Mouse (Mus musculus) gastrocnemius, adult 8-10 months (tissue): ENCODE data around the gene Edar. TPM values are rescaled to one million over a fixed set of nuclear protein-coding genes. Genes with fewer than 3 reads are reported as not detected.
A peak's percentile ranks its signal among the peaks of the same experiment; 100 is the strongest.
"Not testable (repeated sequence)": the region's sequence is repeated elsewhere in the genome, so short reads cannot be mapped to it uniquely, and the experiment has no call there.

ENCODE experiments used
- DNase-seq, 2 experiments: peaks; one replicate each; pipeline ENCODE4 v3.0.0; 2022; ENCODE audit warnings: low spot score in 2 of 2
- total RNA-seq, 4 experiments: library from RNA; stranded (reverse); gene quantifications; 2 replicates each; pipeline ENCODE4 v1.2.4; 2022

The Edar gene
- under 1 TPM in 1 of 4 experiments, not detected in 3; 0.11 TPM for total RNA-seq

DNA sequence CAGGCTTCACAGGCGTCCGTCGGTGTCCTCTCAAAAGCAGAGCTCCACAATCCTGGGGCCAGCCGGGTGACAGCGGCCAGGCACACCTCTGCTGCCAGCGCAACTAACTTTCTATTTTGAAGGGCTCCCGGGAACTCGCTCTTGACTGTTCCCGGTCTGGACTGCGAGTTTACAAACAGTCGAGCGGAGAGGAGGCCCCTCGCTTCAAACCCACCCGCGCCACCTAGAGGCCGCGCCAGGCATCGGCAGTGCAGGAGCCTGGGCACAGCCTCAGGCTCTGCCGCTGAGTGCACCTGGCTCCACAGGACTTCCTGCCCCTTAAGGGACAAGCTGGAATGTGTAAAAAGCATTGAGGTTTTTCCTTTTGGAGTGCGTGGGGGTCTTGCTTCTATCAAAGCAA lies at the start of gene Edar:
Gene Edar, minus strand, starts transcription at position 122 of the 400 bp plus-strand sequence.
- peak; percentile 33 to 52 for DNase-seq

DNA sequence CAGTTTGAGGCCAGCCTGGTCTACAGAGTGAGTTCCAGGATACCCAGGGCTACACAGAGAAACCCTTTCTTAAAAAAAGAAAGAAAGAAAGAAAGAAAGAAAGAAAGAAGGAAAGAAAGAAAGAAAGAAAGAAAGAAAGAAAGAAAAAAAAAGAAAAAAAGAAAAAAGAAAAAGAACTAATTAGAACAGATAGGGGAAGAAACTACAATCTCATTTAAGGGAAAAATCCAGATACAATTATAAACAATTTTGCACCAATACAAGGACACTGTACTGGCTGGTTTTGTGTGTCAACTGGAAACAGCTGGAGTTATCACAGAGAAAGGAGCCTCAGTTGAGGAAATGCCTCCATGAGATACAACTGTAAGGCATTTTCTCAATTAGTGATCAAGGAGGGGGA lies 42.7 kb upstream of the Edar start, which contains the start of gene Gm17542:
Gene Gm17542, minus strand, starts transcription at position 101 of the 400 bp plus-strand sequence.
- not testable (repeated sequence) for DNase-seq

DNA sequence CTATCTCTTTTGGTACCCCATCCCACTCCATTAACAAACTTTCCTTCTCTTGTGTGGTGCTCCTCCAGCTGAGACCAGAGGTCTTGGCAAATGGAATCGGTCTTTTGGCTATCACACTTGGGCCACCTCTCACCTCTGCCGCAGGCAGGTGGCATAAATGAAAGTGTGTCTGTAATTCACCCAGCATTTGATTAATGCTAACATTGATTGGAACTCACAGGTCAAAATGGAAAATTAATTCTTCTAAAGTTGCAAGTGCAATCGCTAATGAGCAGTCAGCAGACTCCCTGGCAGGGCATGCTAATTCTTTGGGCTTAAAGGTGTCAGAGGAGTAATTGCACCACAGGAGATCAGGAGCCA lies 39.3 kb upstream of the Edar start:
- no peak for DNase-seq

DNA sequence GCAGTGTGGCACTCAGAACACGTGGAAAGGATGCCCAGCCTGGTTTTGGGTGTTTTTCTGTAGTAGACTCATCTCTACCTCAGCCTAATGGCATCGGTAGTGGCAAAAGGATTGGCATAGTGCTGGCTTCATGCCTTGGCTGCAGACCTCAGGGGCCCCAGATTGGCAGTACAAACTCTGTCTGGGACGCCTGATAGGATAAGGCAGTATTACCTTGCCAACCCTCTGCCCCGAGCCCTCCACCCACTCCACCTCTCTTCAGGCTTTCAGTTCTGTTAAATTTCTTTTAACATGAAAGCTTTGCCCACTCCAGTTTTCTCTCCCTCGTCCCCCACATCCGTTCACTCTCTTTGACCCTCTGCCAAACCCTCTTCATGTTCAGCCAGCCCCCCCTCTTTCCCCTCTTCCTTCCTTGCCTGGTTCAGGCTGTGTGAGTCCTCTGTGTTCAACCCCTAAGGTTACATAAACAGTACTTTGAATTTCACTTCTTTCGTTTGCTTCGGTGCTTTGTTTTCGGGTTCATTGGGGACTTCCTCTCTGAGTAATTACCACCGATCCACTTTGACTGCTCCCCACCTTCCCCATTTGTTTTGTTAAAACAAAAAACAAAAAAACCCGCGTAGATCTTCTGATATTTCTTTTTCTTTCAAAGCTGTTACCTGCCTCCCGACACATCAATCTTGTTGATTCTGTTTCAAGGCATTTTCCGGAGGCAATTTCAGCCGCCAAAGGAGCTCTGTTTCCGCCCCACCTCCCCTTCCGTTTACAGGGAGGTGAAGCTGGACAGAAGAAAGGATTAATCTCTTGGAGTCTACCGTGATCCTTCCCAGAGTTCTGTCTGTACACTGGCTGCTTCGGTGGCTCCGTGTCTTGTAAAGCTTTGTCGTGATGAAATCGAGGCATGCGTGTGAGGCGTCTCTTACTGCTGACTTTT lies 38.7 kb upstream of the Edar start:
- no peak for DNase-seq

DNA sequence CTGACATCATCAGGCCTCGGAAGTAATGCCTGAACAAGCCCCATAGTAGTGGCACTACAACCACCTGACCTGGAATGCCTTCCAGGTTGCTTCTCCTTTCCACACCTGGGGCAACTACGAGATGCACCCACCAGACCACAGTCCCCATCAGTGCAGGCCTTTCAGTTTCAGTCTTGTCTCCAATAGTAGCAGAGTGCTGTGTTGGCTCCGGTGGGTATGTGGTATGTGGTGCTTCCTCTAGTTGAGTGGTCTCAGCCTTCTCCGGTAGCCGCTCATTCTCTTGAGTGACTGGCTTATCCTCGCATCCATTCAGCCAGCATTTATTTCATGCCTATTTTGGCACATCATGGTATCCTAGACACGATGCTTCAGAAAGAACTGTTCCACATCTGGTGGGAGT lies 37.8 kb upstream of the Edar start:
- no peak for DNase-seq

DNA sequence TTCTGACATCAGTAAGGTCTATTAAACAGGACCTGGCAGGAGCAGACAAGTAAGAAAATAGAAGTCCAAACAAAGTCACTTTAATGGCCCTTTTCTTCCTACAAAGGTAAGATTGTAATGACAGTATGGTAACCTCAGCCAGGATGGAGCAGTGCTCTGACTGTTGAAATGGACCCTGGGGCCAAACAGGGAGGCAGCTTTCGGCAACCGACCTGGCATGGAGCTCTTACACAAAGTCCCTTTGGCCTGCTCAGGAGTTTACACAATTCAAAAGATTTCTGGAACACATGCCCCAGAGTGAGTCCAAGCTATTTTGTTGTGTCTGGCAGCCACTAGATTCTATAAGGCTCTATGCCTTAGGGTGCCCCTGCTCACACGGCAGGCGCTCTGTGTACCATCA lies 33.6 kb upstream of the Edar start:
- DNase-seq: no peak

DNA sequence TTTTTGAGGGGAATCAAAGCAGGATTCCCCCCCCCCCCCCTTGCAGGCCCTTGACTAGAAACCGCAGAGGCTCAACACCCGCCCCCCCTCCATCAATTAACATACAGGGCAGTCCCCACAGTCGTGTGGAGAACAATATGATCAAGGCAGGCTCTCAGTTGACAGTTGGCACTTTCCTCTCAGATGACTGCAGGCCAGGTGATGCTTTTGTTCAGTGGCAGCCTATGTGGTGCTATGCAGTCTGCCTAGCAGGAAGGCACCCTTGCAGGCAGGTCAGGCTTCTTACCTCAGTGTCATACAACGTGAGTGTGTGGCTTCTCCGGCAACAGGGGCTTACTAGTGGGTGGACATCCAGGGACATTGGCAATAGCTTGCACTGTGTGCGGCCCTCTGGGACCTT lies 25.1 kb upstream of the Edar start:
- no peak for DNase-seq

DNA sequence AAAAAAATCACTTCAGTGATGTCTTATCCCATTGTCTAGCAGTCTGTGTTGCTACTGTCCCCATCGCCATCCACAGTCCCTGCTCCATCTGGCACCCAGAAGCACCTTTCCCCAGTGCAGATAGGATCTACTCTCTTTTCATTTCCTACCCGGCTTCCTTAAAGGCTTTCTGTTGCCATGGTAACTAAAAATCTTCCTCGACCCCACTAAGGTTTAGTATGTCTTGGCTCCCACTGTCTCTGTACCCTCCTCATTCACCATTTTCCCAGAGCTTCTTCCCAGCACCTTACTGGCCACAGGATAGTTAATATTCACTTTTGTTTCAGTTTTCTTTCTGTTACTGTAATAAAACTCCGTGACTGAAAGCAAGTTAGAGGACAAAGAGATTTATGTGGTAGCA lies 24.7 kb upstream of the Edar start:
- DNase-seq: no peak

DNA sequence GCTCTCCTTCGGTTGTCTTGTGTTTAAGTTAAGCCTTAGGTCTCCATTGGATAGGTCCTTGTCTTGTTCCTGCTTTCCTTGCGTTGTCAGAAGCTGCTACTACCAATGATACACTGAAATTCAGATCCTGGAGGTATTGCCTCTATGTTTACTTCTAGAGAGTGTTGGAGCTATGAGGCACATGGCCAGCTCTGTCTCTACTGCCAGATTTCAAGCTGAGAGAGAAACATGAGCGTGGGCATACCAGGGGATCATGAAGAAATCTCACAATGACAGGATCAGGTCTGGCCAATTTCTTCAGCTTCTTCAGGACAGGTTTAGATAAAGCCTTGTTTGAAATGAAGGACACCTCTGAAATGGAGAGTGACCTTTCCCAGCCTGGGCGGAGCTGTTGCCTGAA lies 23.5 kb upstream of the Edar start:
- DNase-seq: no peak

DNA sequence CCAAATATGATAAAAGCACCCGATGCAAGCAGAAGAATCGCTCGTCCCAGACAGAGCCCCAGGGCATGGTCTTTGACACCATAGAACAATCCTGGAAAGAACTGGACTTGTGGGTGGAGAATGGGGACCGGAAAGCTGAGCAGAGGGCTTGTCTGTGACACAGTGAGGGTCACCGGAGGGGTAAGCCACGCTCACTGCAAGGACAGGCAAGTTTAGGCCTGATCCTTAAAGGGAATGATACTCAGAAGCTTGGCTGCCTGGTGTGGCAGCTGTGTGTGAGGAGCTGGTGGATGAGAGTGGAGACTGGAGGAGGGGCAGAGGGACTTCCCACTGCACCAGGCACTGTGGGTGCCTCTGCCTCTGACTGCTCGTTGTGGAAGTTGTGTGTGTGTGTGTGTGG lies 15.6 kb upstream of the Edar start:
- no peak for DNase-seq

DNA sequence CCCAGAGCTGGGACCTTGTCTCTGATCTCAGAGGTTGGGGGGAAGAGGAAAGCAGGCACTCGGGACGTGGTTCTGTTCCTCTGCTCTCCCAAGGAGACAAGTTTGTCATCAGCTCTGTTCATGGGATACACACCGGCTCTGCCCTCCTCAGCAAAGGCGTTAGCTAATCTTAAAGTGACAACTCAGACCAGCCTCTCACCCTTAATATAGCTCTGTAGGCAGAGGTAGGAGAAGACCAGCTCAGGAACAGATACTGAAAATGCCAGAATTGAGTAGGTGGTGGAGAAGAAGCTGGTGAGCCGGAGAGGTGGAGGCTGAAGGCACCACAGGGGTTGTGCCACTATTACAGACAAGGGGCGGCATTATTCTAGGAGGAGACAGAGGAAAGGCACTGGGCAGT lies 3.8 kb upstream of the Edar start:
- no peak for DNase-seq

DNA sequence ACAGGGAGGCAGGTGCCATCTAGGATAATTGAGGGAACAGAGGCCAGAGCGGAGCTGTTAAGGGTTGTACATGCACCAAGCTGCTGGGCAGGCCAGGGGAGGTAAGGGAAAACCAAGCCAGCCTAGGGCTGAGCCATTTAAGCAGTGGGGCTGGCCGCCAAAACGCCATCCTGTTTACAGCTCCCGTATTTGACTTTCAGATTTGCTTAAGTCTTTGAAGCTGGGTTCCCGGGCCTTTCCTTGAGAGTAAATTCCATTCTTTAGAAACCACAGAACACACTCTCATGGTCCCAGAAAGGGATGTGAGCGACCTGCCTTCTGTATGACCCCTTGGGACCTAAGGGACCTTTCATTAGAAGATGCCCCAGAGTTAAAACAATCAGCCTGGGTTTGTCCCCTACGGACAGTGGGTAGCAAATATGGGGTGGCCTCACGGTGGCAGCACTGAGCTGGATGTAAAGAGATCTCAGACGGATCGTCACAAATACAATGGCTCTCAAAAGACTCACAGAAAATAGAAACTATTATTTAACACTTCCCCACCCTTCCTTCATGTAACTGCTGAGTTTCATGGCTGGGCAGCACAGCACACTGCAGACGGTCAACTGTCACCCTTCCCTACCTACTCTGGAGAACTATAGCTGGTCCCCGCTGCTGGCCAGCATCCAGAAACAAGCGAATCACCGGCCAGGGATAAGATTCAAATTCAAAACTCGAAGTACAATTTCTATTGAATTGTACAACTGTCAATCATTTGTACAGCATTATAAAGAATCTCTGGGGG lies 2.0 kb downstream of the Edar start:
- DNase-seq: peak; percentile 13 to 40

DNA sequence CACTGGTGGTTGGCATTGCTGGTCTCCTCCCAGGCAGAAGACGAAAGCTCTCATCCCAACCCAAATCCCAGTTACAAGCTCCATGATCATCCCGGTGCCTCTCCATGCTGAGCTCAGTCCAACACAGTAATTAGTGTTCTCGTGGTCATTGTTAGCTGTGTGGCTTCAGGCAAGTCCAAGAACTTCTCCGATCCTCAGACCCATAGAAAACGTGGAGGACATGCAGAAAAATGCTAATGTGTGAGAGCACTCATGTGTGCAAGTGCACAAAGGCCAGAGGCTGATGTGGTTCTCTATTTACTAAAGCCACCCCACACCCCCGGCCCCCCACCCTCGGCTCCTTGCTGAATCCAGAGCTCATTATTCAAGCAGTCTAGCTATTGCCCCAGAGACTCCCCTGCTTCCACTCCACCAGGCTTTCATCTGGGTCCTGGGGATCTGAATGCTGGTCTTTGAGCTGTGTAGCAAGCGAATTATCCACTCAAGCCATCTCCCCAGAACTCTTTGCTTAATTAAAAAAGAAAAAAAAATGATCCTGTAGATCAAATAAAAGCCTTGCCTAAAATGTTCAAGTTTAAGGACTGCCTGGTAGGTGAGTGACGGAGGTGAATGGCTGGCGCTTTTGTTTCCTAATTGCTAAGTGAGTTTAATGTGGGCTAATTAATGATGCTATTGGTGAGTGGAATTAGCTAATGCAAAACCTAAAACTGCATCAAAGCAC lies 2.7 kb downstream of the Edar start:
- no peak for DNase-seq

DNA sequence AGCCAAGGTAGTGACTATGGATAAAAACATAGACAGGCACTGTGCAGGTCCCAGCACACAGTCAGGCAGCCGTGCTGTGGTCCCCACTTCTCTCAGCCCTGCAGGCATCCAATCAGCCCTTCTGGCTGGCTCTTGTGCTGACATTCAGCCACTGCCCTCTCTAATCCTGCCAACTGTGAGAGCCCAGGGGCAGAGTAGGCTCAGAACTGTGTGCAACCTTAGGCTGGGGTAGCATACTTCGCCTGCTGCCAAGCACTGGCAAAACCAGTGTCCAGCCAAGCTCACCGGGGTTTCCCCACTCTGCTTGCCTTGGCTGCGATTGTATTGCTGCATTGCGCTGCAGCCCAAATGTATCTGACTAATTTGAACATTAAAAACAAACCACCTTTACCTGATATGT lies 11.6 kb downstream of the Edar start:
- peak in 1 of 2 experiments; percentile 46 for DNase-seq

DNA sequence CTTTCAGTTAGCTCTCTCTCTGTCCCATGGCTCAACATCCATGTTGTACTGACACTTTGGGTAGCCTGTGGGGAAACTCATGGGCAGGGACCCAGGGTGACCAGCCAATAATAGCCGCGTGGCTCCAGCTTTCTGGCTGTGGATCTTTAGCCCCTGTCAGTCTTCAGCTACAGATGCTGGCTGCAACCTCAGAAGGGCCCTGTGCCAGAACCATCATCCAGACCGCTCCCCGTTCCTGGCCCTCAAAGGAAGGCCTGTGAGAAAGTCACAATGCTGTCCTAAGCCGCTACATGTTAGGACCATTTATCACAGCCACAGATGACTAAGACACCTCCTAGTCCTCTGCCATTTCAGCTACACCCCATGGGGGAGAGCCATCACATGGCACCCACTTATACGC lies 12.0 kb downstream of the Edar start:
- DNase-seq: peak; percentile 13 to 40

DNA sequence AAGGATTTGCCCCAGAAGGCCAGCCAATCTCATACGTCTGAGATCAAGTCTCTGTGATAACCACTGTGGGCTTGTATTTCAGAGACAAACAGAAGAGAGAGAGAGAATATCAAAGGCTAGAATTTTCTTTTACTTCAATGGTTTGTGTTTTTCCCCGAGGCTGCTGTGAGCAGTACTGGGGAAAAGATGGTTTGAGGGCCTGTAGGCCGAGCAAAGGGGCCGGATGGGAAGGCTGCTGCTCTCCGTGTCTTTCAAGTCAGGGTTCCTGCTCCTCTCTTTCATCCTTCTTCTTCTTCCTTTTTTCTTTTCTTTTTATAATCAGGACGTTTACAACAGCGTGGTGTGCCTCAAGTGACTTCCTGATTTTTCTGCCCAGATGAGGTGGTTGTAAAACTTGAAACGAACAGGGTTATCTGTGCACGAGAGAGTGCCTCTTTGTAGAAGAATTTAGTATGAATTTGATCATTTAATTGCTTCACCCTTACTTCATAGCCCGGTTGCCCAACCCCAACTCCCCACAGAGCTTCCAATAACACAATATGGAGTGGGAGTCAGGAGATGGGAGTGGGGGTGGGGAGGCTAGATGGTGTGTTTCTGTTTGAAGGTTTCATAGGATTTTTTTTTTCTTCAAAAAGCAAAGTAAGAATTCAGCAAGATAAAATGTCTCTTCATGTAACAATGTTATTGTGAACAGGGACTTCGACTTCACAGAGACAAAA lies 16.0 kb downstream of the Edar start:
- DNase-seq: no peak

DNA sequence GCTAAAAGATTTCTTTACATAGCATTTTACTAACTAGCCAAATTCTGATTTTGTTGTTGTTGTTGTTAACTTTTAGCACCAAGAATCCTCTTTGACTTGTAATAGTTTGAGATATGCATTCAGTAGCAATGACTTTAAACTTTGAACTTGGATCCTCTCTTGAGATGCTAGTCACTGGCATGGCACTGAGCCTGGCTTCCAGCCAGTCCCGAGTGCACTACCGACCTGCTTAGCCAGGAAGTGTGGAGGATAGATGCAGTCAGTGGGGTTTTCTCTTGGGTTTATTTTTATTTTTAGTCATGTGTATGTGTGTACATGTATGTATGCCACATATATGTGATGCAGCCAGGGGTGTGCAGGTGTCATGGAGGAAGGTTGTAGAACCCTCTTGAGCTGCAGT lies 17.7 kb downstream of the Edar start:
- no peak for DNase-seq

DNA sequence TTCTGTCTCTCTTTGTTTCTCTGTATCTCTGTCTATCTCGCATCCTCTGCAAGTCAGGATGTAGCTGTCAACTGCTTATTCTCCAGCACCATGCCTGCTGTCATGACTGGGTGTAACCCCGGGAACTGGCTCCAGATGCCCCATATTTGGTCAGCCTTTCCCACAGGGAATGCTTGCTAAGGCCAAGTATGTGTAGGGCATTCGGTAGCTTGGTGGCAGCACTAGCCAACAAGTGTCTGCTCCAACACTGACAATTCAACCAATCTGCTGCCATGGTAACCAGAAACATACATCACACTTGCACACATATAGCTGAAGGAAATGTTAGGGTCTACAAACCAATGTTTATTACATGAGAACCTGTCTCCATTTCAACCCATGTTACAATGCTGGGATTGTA lies 21.8 kb downstream of the Edar start:
- no peak for DNase-seq

DNA sequence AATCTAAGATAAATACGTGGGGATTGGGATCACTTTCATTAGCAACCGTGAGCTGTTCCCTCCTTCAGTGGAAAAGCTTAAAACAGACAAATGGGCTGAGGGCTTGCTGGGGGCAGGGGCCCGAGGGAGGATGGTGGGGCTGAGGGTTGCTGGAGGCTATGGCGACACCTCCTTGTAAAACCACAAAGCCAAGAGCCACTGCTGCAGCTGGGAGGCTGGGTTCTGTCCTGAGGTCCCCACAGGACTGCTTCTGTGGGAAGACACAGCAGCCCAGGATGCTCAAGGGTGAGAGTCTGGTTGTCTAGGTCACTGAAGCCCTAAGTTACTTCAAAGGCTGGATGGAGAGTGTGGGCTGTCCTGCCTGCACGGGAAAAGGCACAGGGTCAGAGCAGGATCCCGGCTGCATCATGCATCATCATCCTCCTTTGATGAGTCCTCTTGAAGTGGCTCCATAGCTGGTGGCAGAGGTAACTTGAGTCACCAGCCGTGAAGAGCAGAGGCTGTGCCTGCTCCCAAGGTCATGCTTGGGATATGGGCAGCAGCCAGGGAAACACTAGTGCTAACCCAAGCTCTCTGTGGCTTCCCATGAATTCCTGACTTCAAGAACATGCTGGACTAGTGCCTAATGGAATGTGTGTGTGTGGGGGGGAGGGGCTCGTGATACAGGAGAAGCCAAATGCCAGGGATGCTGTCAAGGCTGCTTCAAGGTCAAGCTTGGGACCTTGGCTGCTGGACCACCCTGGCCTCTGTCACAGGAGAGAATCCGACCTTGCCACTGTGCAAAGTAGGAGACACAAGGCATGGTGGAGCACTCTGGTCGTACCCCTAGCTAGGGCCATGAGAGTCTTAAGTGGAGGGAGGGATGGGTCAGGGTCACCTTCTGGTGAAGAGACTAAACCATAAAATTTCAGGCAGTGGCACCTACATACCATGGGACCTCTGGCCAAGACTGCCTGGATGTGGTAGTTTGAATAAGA lies 22.7 kb downstream of the Edar start:
- DNase-seq: no peak

DNA sequence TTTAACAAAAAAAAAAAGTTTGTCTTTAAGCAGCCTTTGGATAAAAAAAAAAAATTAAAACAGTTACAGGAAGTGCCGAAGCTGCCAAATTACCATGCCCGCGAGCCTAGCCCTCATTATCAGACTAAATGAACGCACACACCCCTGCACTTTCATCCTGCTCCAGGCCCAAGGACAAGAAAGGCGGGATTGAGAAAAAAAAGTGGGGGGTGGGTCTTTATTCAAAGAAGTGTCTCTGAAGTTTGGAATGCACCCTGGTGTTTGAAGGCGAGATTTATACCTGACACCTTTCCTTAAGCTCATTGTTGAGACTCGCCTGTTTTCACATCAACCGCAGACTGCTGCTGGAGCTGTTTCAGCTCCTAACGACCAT lies 23.4 kb downstream of the Edar start:
- no peak for DNase-seq
